Mouse (Mus musculus) left cerebral cortex, postnatal 4 days (tissue): ENCODE results near the gene Lhfpl2. TPM values are rescaled to one million over a fixed set of nuclear protein-coding genes. Genes with fewer than 3 reads are reported as not detected.
"Not testable (repeated sequence)": the region's sequence is repeated elsewhere in the genome, so short reads cannot be mapped to it uniquely, and the experiment has no call there.

Experiments
- DNase-seq: peaks from one replicate; pipeline ENCODE4 v3.0.0-alpha.2; 2022
- intact Hi-C: fragments of 180-260 bp; cut with DNase I; formaldehyde crosslinking; loops from one replicate; pipeline ENCODE4 v1.15.1; 2025
- total RNA-seq, 2 experiments: library from RNA; stranded (reverse); gene quantifications; 2 replicates each; pipeline ENCODE4 v1.2.3; 2021

Lhfpl2 gene
- 10 to 100 TPM; 23.1 to 26.7 TPM for total RNA-seq

DNA sequence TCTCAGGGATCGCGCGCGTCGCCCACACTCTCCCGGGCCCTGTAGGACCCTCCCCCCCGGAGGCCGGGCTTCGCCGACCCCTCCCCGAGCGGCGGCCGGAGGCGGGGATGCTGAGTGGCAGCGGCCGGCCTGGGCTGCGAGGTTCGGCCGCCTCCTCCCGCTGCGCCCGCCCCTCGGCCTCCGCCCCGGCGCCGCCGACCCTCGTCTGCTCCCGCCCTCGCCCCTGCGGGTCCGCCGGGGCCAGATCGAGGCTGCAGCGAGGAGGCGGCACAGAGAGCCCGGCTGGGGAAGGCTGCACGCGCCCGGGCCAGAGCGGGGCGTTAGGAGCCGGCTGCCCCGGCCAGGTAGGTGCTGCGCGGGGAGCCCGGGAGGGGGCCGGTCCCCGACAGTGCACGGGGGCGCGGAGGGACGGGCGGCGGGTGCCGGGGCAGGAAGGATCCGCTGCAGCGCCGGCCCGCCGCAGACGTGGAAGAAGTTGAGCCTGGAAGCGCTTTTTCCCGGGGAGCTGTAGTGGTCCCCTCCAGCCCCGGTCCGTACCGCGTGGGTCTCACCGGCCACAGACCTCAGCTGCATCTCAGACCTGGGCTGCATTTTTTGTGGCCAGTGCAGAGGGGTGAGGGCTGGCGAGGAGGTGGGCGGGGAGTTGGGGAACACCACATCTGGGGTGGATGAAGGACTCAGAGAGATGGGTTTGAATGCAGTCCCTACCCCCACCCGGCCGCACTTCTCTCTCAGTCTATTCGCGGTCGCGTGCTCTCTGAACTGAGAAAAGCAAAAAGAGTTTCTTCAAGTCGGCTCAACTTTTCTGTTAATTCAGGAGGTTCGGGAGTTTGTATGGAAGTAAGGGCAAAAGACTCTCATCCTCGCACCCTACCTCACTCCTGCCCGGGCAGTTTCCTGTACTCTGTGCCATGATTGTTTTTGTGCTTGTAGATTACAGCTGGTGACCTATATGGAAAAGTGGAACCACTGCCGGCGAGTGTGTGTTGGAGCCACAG, at the start of gene Lhfpl2:
Lhfpl2 (plus strand) TSS at position 234 of the 998 bp plus-strand sequence.
- DNase-seq = peak; percentile 61
- intact Hi-C loops = no loop called here

DNA sequence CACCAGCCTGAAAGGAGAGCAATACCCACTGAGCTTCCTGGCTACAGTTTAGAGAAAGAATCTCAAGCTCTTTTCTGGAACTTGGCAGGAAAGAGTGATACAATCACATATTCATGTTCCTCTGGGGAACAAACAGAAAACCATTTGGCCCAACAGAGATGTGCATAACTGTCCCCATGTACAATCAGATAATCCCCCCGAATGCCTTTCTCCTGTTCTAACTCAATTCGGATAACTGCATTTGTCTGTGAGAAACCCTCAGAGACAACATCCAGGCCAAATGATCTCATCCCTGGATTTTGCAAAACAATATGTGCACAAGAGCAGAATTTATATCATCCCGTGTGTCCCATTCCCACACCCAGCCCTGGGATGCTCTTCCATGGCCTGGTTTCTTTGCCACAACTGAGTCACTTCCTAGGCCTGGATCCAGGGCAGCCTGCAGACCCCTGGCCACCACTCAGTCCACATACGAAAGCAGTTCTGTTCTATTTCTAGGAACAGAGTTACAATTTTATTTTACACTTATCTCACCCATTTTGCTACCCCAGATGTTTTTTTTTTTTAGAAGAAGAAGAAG, 45.5 kb upstream of the Lhfpl2 start:
- no peak for DNase-seq
- intact Hi-C loops = no loop called here

DNA sequence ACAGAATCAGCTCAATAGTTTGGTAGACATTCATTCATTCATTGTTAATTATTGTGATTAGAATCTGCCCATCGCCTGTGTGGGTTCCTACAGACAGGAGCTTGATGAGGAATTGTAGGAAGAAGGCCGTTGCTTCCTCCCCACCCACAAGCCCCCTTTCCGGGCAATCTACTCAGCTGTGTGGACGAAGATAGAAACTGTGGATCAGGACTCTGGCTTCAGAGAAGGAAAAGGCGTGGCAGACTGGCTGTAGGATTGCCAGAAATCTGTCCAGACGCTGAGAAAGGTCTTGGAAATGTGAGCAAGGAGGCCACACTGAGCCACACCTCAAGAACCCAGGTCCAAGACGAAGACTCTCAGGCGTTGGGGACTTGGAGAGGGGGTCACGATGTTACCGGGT, 43.6 kb upstream of the Lhfpl2 start:
- intact Hi-C loops = no loop called here
- no peak for DNase-seq

DNA sequence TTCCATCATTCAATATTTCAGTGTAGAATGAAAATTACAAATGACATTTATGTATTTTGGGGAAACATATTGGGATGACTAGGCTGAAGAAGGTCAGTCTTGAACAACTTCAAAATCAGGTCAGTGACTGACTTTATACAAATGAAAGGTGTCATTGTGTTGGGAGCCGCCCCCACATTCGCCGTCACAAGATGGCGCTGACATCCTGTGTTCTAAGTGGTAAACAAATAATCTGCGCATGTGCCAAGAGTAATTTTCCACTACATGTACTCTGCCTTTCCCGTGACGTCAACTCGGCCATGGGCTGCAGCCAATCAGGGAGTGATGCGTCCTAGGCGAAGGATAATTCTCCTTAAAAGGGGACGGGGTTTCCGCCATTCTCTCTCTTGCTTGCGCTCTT, 33.0 kb upstream of the Lhfpl2 start:
- intact Hi-C loops, DNase-seq: not testable (repeated sequence)

DNA sequence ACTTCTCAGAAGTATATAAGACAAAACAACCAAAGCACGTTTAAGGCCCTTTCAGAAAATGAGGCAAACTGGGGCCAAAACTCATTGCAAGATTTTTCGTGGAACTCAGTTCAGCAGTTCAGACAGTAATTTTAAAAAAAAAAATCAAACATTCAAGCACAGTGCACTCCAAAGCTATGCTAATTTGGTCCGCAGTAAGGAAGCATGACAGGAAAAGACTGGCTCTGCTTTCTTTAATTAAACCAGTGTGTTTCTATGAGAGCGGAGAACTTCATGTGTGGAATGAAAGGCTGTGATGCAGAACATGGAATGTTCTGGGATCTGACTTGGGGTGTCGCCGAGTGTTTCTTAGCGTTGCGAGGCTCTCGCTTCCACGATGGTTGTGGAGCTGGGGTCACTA, 28.4 kb upstream of the Lhfpl2 start:
- intact Hi-C loops = no loop called here
- no peak for DNase-seq

DNA sequence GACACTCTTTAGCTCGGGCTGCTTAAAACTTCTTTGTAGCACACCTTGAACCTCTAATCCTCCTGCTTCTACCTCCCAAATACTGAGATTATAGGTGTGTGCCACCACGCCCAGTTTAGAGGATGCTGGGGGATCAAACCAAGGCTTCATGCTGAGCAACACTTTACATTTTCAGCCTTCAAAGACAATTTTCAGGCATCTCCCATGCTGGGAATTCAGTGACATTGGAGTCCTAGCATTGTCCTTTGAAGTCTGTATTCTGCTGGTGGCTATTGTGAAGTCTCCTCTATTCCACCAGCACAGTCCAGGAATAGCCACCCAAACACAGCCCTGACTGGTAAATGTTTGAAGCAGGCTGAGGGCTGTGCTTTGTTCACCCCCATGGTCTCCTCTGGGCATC, 27.0 kb upstream of the Lhfpl2 start:
- intact Hi-C loops = no loop called here
- DNase-seq = no peak

DNA sequence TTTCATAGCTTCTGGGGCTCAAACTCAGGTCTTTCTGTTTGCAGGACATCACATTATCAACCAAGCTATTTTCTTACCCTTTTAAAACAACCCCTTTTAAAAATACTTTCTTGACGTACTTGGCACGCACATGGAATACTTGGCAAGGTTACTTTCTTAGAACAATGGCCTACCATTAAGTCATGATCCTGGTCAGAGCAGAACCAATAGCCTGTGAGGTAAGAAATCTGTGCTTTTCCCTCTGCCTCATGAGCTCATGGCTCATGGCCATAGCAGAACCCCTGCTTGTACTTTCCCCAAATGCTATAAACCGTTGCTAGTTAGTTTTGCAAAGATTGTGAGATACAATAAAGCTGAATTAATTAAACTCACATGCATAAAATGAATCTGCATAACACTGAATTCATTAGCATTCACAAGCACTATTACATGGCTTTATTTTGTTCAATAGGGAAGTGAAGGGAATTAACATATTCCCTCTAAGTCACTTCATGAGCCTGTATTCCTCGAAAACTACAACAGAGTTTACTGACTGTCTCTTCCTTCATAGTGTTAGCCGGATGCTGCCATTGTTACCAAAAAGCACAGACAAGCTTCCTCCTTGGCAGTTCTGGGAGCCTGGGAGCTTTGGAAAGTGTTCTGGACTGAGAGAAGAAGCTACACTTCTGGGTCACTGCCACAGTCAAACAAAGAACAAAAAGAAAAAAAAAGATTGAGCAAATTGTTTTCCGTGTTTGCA, 20.1 kb upstream of the Lhfpl2 start:
- DNase-seq = no peak
- intact Hi-C loops = no loop called here

DNA sequence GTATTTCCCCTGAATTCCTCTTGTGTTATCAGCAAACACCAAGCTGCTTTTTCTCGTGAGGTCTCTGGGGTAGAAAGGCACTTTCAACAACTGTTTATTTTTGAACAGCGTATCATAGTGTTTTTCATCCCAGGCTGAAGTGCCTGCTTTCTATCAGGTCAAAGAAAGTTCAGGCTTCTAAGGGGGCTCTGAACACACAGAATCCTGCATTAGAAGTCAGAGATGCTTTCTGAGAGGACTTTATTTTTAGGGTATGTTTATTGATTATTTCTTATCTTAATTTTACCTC, 19.6 kb upstream of the Lhfpl2 start:
- no peak for DNase-seq
- intact Hi-C loops = no loop called here

DNA sequence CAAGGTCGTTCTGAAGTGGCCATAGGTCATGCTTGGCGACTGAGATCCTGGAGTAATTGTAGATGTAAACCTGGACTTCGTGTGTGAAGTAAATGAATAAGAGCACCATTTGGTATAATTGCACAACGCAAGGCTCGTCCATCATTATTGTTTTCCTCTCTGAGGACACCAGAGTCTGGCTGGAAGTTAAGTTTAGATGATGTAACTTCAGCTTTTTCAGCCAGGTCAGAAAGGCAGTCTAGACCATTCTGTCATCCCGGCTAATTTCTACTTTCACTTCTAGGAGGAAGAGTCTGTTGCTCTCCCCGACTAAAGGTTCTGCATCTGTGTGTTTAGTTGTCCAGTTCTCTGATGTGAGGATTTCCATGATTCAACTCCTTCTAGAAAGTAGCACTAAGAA, 7.6 kb upstream of the Lhfpl2 start:
- no peak for DNase-seq
- intact Hi-C loops = no loop called here

DNA sequence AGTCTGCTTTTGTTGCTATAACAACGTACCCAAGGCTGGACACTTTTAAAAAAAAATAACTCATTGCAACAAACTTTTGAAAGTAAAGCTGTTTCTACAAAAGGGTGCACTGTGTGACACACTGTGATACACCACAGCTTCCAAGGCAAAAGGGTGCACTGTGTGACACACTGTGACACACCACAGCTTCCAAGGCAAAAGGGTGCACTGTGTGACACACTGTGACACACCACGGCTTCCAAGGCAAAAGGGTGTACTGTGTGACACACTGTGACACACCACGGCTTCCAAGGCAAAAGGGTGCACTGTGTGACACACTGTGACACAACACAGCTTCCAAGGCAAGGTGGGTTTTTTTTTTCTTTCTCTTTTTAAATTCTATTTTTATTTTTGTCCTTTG, 6.8 kb upstream of the Lhfpl2 start:
- DNase-seq = no peak
- intact Hi-C loops = no loop called here

DNA sequence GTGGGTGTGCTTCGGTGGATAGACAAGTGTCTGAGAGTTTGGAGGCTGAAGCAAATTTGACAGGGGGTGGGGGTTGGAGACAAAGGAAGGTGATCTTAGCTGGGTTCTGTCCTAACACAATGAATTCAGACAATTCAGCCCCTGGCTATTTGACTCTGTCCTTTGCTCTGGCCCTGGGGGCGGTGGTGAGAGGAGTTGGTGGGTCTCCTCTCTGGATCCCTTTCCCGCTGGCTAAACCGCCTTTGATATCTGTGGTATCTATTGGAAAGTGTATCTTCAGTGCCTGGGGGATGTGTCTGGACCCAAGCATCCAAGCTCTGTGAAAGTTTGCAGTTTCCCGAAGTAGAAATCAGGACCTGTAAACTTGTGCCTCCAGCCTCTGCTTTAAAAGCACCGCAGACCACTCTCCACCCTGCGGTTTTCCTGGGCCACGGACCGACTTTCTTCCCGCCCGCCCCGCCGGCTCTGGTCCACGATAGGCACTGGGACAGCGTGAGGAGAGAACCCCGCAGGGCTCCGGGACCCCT, 497 bp upstream of the Lhfpl2 start:
- no peak for DNase-seq

DNA sequence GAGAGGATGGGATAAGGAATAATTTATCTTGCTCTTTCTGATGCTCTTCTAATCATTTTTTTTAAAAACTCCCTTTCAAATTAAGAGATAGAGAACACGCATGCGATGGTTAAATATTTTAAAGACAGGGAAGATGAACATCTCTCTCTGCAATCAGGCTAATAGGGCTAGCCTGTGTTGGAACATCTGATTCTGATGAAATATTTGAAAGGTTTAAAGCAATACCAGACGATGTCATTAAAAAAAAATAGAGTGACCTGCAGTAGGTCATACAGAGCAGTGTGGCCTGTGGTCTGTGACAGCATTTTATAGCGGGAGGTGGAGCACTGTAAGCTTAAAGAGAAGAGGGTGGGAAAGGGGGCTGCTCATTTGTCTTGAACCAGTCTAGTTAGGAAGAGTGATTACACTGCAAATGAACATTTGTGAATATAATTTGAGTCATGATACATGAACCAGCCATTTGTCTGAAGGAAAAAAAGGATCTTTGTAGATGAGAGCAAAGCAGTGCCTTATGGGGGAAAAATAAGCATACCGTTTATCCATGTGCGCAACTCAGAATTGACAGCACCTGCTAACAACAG, 1.1 kb downstream of the Lhfpl2 start:
- DNase-seq = no peak
- intact Hi-C loops = no loop called here

More for the DNA sequence above, 497 bp upstream of the Lhfpl2 start:
- intact Hi-C loops = no loop called here

DNA sequence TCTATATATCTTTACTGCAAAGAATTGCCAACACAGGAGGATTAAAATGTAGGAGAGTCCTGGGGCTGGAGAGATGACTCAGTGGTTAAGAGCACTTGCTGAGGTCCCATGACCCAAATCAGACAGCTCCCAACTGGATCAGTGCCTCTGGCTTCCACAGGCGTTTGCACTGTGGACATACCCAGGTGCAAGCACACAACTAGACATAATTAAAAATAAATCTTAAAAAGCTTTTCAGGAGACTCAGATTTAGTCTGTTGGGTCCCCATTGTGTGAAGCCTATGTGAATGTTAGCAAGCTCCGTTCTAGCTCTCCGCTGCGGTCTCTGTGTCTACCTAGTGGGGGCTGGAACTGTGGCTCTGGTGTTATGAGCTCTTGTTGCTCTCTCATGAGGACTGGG, 1.8 kb downstream of the Lhfpl2 start:
- intact Hi-C loops = no loop called here
- no peak for DNase-seq

DNA sequence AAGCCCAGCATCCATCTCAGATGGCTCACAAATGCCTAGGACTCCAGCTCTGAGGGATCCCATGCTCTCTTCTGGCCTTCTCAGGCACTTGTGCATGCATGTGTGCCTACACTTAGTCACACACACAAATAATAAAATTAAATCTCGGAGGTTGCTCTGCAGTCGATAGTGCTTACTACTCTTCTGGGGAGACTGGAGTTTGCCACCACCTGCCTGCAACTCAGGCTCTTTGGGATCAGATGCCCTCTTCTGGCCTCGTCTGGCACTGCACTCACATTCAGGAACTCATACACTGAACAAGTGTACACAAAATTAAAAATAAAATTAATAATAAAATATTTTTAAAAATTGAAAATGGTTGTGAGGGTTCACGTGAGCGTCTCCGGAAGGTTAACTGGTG, 2.2 kb downstream of the Lhfpl2 start:
- DNase-seq = peak; percentile 38
- intact Hi-C loops = loop anchor here (10.0 kb wide), 1 partner anchor 265 kb away; no protein-coding TSS in a partner anchor

DNA sequence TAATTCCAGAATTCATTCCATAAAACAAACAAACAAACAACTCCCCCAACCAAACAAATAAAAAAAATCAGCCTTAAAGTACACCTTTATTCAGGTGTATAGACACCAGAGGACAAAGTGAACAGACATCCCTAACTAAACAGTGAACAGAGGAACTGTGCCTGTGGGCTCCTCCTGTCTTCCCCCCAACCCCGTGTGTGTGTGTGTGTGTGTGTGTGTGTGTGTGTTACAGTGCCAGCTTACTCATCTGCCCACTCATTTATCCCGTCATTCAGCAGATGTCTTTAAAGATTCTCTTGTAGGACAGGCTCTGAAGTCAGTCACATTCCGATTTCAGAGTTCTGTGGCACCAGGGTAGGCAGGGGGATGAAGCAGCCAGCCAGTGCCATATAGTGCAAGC, 2.9 kb downstream of the Lhfpl2 start:
- intact Hi-C loops = loop anchor here (10.0 kb wide), 1 partner anchor 266 kb away; no protein-coding TSS in a partner anchor
- DNase-seq = no peak

DNA sequence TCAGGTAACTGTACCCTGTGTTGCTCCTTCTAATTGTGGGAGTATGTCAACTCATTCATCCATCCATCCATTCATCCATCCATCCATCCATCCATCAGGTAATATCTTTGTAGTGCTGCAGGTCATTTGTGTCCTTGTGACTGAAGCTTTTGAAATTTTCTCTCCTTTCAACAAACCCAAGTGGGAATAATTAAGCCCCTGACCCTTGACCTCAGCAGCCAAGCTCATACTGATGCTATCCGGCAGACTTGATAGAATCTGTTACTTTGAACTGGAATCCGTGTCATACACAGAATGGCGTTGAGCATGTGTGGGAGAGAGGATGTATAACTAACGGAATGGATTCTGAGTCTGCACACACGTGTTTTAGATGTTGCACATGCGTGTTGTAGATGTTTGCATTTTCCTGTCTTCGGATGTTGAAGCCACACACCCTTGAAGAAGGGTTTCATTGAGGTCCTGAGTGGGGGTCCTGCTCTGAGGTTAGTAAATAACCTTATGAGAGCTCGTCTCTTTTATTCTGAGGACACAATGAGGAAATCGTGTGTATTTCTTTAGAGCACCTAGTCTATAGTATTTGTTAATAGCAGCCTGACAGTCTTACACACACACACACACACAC, 3.8 kb downstream of the Lhfpl2 start:
- intact Hi-C loops = loop anchor here (10.0 kb wide), 1 partner anchor 267 kb away; no protein-coding TSS in a partner anchor
- no peak for DNase-seq

DNA sequence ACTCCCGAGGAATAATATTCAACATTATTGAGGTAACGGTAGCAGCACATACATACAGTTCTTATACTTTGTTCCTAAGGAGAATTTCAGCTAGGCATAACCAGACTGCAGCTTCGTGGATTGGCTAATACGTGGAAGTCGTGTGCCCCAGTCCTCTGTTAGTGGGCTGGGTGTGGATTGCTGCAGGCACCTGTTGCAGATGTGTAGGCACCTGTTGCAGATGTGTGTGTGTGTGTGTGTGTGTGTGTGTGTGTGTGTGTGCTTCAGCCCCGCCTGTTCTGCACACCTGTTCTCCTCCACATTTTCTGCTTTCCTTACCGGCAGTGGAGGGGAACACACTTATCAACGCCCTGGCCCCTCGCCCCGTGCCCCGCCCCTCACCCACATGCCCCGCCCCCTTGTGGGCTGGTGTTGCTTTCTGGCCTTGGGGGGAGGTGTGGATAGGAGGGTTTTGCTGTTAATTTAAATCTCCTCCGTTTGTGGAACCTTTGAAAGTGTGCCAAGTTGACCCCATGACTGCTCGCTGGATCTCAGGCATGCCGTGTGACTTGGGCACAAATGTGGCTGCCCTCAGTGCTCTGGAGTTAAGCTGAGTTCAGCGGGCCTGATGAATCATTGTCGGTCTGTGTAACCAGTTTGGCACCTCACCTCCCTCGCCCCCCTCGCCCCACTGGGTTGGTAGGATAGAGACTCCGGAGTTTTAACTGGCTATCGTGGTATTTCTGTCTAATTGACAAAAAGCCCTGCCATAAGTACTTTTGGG, 4.9 kb downstream of the Lhfpl2 start:
- intact Hi-C loops = loop anchor here (10.0 kb wide), 1 partner anchor 268 kb away; no protein-coding TSS in a partner anchor

DNA sequence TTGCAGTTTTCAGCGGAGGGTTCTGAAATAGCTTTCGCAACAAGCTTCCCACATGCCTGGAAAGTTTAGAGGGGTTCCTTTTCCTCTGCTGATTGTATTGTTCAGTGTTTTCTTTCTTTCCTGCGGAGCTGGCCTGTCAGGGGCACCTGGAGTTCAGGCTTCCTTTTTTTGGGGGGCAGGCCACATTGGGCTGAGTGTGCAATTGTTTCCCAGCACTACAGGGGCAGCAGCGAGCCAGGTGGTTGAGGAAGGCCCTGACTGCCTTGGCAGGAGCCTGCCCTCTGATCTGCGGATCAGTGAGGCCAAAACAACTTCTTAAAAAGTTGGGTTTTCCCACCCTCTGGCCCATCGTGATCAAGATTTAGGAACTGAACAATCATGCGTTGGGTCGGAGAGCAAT, 5.6 kb downstream of the Lhfpl2 start:
- no peak for DNase-seq
- intact Hi-C loops = loop anchor here (10.0 kb wide), 1 partner anchor 268 kb away; no protein-coding TSS in a partner anchor

More for the DNA sequence above, 4.9 kb downstream of the Lhfpl2 start:
- DNase-seq = peak; percentile 21

DNA sequence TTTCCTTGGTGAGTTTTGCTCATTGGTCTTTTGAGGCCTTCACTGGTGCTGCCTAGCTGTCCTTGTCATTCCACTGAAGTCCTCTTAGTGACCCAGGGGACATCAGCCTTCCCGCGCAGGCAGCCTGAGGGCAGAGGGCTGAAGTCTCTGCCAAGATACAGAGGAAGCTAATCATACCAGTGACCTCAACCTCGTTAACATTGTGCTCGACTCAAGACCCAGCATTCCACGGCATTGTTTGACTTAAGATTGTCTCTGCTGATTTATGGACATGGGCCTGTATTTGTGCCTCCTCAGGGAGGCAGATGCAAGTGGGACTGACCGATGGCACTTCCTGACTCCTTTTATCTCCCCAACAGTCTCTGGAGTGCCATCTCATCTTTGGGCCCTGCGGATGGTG, 7.0 kb downstream of the Lhfpl2 start:
- DNase-seq = no peak
- intact Hi-C loops = loop anchor here (10.0 kb wide), 1 partner anchor 270 kb away; no protein-coding TSS in a partner anchor
